ENCODE assay signal across 10 mouse cellular contexts in genomic region chr2:72170546-72170945, GRCm38 (mm10).
A peak's percentile ranks its signal among the peaks of the same experiment; 100 is the strongest.
DNase-seq lines count a peak whose midpoint lies in the region; ATAC-seq lines count a peak whose summit lies in the region.
"Had no signal": no experiment of that assay in that cellular context is flagged by ENCODE, and none has a peak within 500 bp of the region (broad histone marks: within the 10 kb centered on the region; RNA-seq: fewer than 3 reads in every experiment).

No protein-coding gene starts in this region.

- H3K4me2 ChIP-seq in heart, embryonic 16.5 days (ENCODE audit: low read depth, low read length) = no peak overlapping the region
- H3K4me2 ChIP-seq in liver, embryonic 12.5 days = 0 out of 2 replicates have a peak overlapping the region, but pooled peaks have one; percentile 1
- H3K4me2 ChIP-seq: embryonic facial prominence, embryonic 12.5 days; hindbrain, embryonic 15.5 days had no signal

- no peaks in the 10 kb centered on the region for H3K9me3 ChIP-seq in heart, embryonic 16.5 days (replicated peaks; ENCODE audit: control insufficient read depth, low read length)
- H3K9me3 ChIP-seq in liver, embryonic 12.5 days (replicated peaks) = no peaks in the 10 kb centered on the region
- H3K9me3 ChIP-seq: embryonic facial prominence, embryonic 12.5 days; hindbrain, embryonic 15.5 days had no signal

- H3K27me3 ChIP-seq in heart, embryonic 16.5 days (ENCODE audit: control insufficient read depth, insufficient read depth, low read length) = no peaks in the 10 kb centered on the region
- H3K27me3 ChIP-seq in liver, embryonic 12.5 days (replicated peaks) = no peaks in the 10 kb centered on the region
- H3K27me3 ChIP-seq: embryonic facial prominence, embryonic 12.5 days; hindbrain, embryonic 15.5 days had no signal

- intact Hi-C loops in gastrocnemius, postnatal 36 days (cut with DNase I) = no loop called here

- H3K4me3 ChIP-seq in heart, embryonic 16.5 days (ENCODE audit: low read length) = no peak overlapping the region
- no peak overlapping the region for H3K4me3 ChIP-seq in liver, embryonic 12.5 days
- H3K4me3 ChIP-seq: embryonic facial prominence, embryonic 12.5 days; hindbrain, embryonic 15.5 days had no signal

- peak overlapping the region; percentile 90; the same call in 1 of the 2 replicates for H3K27ac ChIP-seq in heart, embryonic 16.5 days (ENCODE audit: low read length)
- H3K27ac ChIP-seq in liver, embryonic 12.5 days = 0 out of 2 replicates have a peak overlapping the region, but pooled peaks have one; percentile 65
- H3K27ac ChIP-seq: hindbrain, embryonic 15.5 days had no signal

- ATAC-seq in heart, embryonic 16.5 days (replicated peaks; ENCODE audit: extremely low read depth, insufficient read depth, low FRiP score) = 0 out of 2 replicates have a peak, but pooled peaks have one; percentile 38
- no peak for ATAC-seq in liver, embryonic 12.5 days
- peak; percentile 67 for ATAC-seq in megakaryocyte-erythroid progenitor cell, adult 5-6 weeks (replicated peaks; ENCODE audit: low FRiP score, low TSS enrichment, poor library complexity, severe bottlenecking)

- WGBS in heart, embryonic 16.5 days = 80% methylated on average over 8 of the region's 8 CpGs
- 31% methylated on average over 8 of the region's 8 CpGs for WGBS in liver, embryonic 12.5 days (ENCODE audit: insufficient replicate concordance)

- no peak for DNase-seq in heart, adult 18-20 months
- DNase-seq in thymus, postnatal 14 days = peak; percentile 90
- DNase-seq in urinary bladder, postnatal 4 days (ENCODE audit: low spot score in 2 of 2) = no peak
- DNase-seq in kidney, postnatal 14 days = no peak
- DNase-seq in gastrocnemius, postnatal 36 days = no peak

- H3K4me1 ChIP-seq in heart, embryonic 16.5 days (ENCODE audit: control insufficient read depth, insufficient read depth, low read length) = peaks cover 39% of the 10 kb centered on the region
- peaks cover 43% of the 10 kb centered on the region for H3K4me1 ChIP-seq in liver, embryonic 12.5 days

- H3K36me3 ChIP-seq in heart, embryonic 16.5 days (ENCODE audit: control insufficient read depth, insufficient read depth) = no peaks in the 10 kb centered on the region
- no peaks in the 10 kb centered on the region for H3K36me3 ChIP-seq in liver, embryonic 12.5 days
- H3K36me3 ChIP-seq: embryonic facial prominence, embryonic 12.5 days; hindbrain, embryonic 15.5 days had no signal

- no peak overlapping the region for H3K9ac ChIP-seq in heart, embryonic 16.5 days (ENCODE audit: low read length)
- H3K9ac ChIP-seq in liver, embryonic 12.5 days = no peak overlapping the region
- H3K9ac ChIP-seq: embryonic facial prominence, embryonic 12.5 days; hindbrain, embryonic 15.5 days had no signal
